Comparison of ENCODE assay signal across 11 mouse cellular contexts in genomic region chr9:70416412-70416811, GRCm38 (mm10). TPM values are rescaled to one million over a fixed set of nuclear protein-coding genes. Genes with fewer than 3 reads are reported as not detected.
DNase-seq lines count a peak whose midpoint lies in the region; ATAC-seq and TF ChIP-seq lines count a peak whose summit lies in the region.
"Had no signal": no experiment of that assay in that cellular context is flagged by ENCODE, and none has a peak within 500 bp of the region (broad histone marks: within the 10 kb centered on the region; RNA-seq: fewer than 3 reads in every experiment).

No protein-coding gene starts in this region.

- no peak overlapping the region for H3K4me2 ChIP-seq in midbrain, embryonic 11.5 days
- no peak overlapping the region for H3K4me2 ChIP-seq in heart, embryonic 12.5 days
- H3K4me2 ChIP-seq: embryonic facial prominence, embryonic 12.5 days; intestine, embryonic 15.5 days had no signal

- peak; percentile 55 for TF ChIP-seq CTCF in kidney, adult 2 months (conservative IDR thresholded peaks at IDR 0.05; ENCODE audit: insufficient read depth, insufficient read length, low read depth, low read length)
- peak; percentile 86 for TF ChIP-seq CTCF in E14TG2a.4 (conservative IDR thresholded peaks at IDR 0.05; ENCODE audit: low read length)

- H3K27me3 ChIP-seq in kidney, adult 2 months (replicated peaks; ENCODE audit: control insufficient read depth, insufficient read depth, low read length), result no peaks in the 10 kb centered on the region
- no peaks in the 10 kb centered on the region for H3K27me3 ChIP-seq in E14TG2a.4 (ENCODE audit: insufficient read depth, low read length)
- H3K27me3 ChIP-seq in midbrain, embryonic 11.5 days (ENCODE audit: control insufficient read depth, insufficient read depth, low read length), result no peaks in the 10 kb centered on the region
- no peaks in the 10 kb centered on the region for H3K27me3 ChIP-seq in heart, embryonic 12.5 days (replicated peaks)
- H3K27me3 ChIP-seq: embryonic facial prominence, embryonic 12.5 days; intestine, embryonic 15.5 days had no signal

- 0 out of 2 replicates have a peak, but pooled peaks cover 2% of the 10 kb centered on the region for H3K4me1 ChIP-seq in kidney, adult 2 months (ENCODE audit: control insufficient read depth, insufficient read depth, low read length)
- H3K4me1 ChIP-seq in E14TG2a.4 (replicated peaks; ENCODE audit: low read depth, low read length), result peaks cover 41% of the 10 kb centered on the region
- peaks cover 8% of the 10 kb centered on the region for H3K4me1 ChIP-seq in midbrain, embryonic 11.5 days (ENCODE audit: control insufficient read depth, insufficient read depth, low read length)
- peaks cover 10% of the 10 kb centered on the region for H3K4me1 ChIP-seq in heart, embryonic 12.5 days (replicated peaks)

- no peak overlapping the region for H3K9ac ChIP-seq in midbrain, embryonic 11.5 days (ENCODE audit: low read length)
- H3K9ac ChIP-seq in heart, embryonic 12.5 days, result no peak overlapping the region
- H3K9ac ChIP-seq: embryonic facial prominence, embryonic 12.5 days; intestine, embryonic 15.5 days had no signal

- no peaks in the 10 kb centered on the region for H3K9me3 ChIP-seq in E14TG2a.4 (ENCODE audit: low read length)
- H3K9me3 ChIP-seq in midbrain, embryonic 11.5 days (ENCODE audit: control insufficient read depth, low read length), result no peaks in the 10 kb centered on the region
- H3K9me3 ChIP-seq in heart, embryonic 12.5 days (replicated peaks), result no peaks in the 10 kb centered on the region
- H3K9me3 ChIP-seq: embryonic facial prominence, embryonic 12.5 days; intestine, embryonic 15.5 days had no signal

- WGBS in kidney, adult 2 months, result 71% methylated on average over 3 of the region's 3 CpGs
- WGBS in midbrain, embryonic 11.5 days, result 84% methylated on average over 3 of the region's 3 CpGs
- 82% methylated on average over 3 of the region's 3 CpGs for WGBS in heart, embryonic 12.5 days

- H3K4me3 ChIP-seq in kidney, adult 2 months (ENCODE audit: insufficient read depth, low read depth, low read length), result no peak overlapping the region
- no peak overlapping the region for H3K4me3 ChIP-seq in E14TG2a.4 (replicated peaks; ENCODE audit: low read length)
- H3K4me3 ChIP-seq in midbrain, embryonic 11.5 days (ENCODE audit: low read depth, low read length), result no peak overlapping the region
- H3K4me3 ChIP-seq in heart, embryonic 12.5 days, result no peak overlapping the region
- H3K4me3 ChIP-seq: embryonic facial prominence, embryonic 12.5 days; intestine, embryonic 15.5 days had no signal

- no peak for ATAC-seq in midbrain, embryonic 11.5 days (ENCODE audit: low FRiP score)
- ATAC-seq in heart, embryonic 12.5 days (ENCODE audit: insufficient number of reproducible peaks, low FRiP score), result no peak
- ATAC-seq: intestine, embryonic 15.5 days had no signal

- no peaks in the 10 kb centered on the region for H3K36me3 ChIP-seq in kidney, adult 2 months (ENCODE audit: control insufficient read depth, insufficient read depth, low read length)
- H3K36me3 ChIP-seq in E14TG2a.4 (ENCODE audit: insufficient read depth, low read length), result peaks cover 78% of the 10 kb centered on the region
- H3K36me3 ChIP-seq in midbrain, embryonic 11.5 days (ENCODE audit: control insufficient read depth, insufficient read depth, low read length), result peaks cover 26% of the 10 kb centered on the region
- peaks cover 68% of the 10 kb centered on the region for H3K36me3 ChIP-seq in heart, embryonic 12.5 days

- DNase-seq in kidney, adult 2 months, result no peak
- DNase-seq in kidney, adult 18-20 months, result no peak
- DNase-seq in c-Kit-positive CD71-positive TER-119-positive erythroid progenitor cells, embryonic 14.5 days (ENCODE audit: low spot score), result peak; percentile 44
- peak; percentile 18 for DNase-seq in retina, postnatal 1 day
- no peak for DNase-seq in midbrain, embryonic 11.5 days (ENCODE audit: low spot score, missing footprints)
- DNase-seq in frontal cortex, postnatal 14 days (ENCODE audit: low spot score in 2 of 2), result no peak
- DNase-seq: adrenal gland, adult 2 months had no signal

- no peak for TF ChIP-seq POLR2A in kidney, adult 2 months (IDR thresholded peaks at IDR 0.05; ENCODE audit: low read depth, low read length)

- no peak overlapping the region for H3K27ac ChIP-seq in kidney, adult 2 months (ENCODE audit: insufficient read depth, low read depth, low read length)
- no peak overlapping the region for H3K27ac ChIP-seq in midbrain, embryonic 11.5 days (ENCODE audit: low read depth, low read length)
- H3K27ac ChIP-seq in heart, embryonic 12.5 days (ENCODE audit: poor library complexity, severe bottlenecking), result no peak overlapping the region
- H3K27ac ChIP-seq: embryonic facial prominence, embryonic 12.5 days; intestine, embryonic 15.5 days had no signal

RNA-seq across cellular contexts. Expression of gene Ccnb2, which starts 4.9 kb away (rescaled TPM):
- polyA plus RNA-seq in kidney, adult 2 months (2012; rRNA removed), result 1.2 and 1.5 TPM in 2 replicates
- 225 and 237 TPM in 2 replicates for polyA plus RNA-seq in midbrain, embryonic 11.5 days (2014; fragmentation: Nextera tagmentation; extraction: Ambion mirVana)
- polyA plus RNA-seq in heart, embryonic 12.5 days (2016; fragmentation: Nextera tagmentation; extraction: Ambion mirVana), result 152 and 156 TPM in 2 replicates

Comparison
In these comparisons a context has a peak if more than half of its experiments do, and no peak if none do; other contexts are left out.
1. DNase-seq: peak in c-Kit-positive CD71-positive TER-119-positive erythroid progenitor cells, embryonic 14.5 days (single experiment) and retina, postnatal 1 day (single experiment); none in kidney, adult 2 months (single experiment), kidney, adult 18-20 months (single experiment), midbrain, embryonic 11.5 days (single experiment) and frontal cortex, postnatal 14 days (0 of 2).
2. RNA of gene Ccnb2, which starts 4.9 kb away (polyA plus RNA-seq): 225 to 237 TPM in midbrain, embryonic 11.5 days and 152 to 156 TPM in heart, embryonic 12.5 days; 1.2 to 1.5 TPM in kidney, adult 2 months; every median in the first group is over 10 times any median in the second.